In genomic region chr10:82082728-82083621, GRCm38 (mm10) we compare ENCODE assay signal across 8 mouse cellular contexts. TPM values are rescaled to one million over a fixed set of nuclear protein-coding genes. Genes with fewer than 3 reads are reported as not detected.
DNase-seq lines count a peak whose midpoint lies in the region; ATAC-seq lines count a peak whose summit lies in the region.
"Not testable (repeated sequence)": the region's sequence is repeated elsewhere in the genome, so short reads cannot be mapped to it uniquely, and the experiment has no call there.

Gene BC024063, plus strand, starts transcription at chr10:82083353.

- peak; percentile 26 to 28 for DNase-seq in adrenal gland, adult 18-20 months (ENCODE audit: low spot score in 2 of 2)
- DNase-seq in embryo, embryonic 11.5 days (ENCODE audit: low read depth, low spot score), result peak; percentile 56
- DNase-seq in gastrocnemius, postnatal 4 days (ENCODE audit: low spot score in 2 of 2), result peak; percentile 15 to 58
- DNase-seq in left cerebral cortex, postnatal 14 days (ENCODE audit: low spot score in 2 of 2), result peak; percentile 72 to 82
- peak; percentile 58 to 71 for DNase-seq in right cerebral cortex, postnatal 36 days (ENCODE audit: low spot score in 2 of 2)
- DNase-seq in yolk sac, embryonic 10.5 days (ENCODE audit: low spot score), result peak; percentile 84

- not testable (repeated sequence) for H3K9me3 ChIP-seq in intestine, embryonic 15.5 days

- peak within 1 kb of the TSS; percentile 52 for H3K4me2 ChIP-seq in intestine, embryonic 15.5 days (replicated peaks)

- not testable (repeated sequence) for H3K27me3 ChIP-seq in intestine, embryonic 15.5 days (replicated peaks)

- H3K36me3 ChIP-seq in intestine, embryonic 15.5 days, result not testable (repeated sequence)

- H3K4me1 ChIP-seq in intestine, embryonic 15.5 days (replicated peaks), result not testable (repeated sequence)

- intact Hi-C loops in left cerebral cortex, postnatal 14 days (cut with DNase I), result not testable (repeated sequence)

- peak within 1 kb of the TSS; percentile 54 for H3K4me3 ChIP-seq in intestine, embryonic 15.5 days (replicated peaks)

- H3K27ac ChIP-seq in intestine, embryonic 15.5 days, result peak within 1 kb of the TSS; percentile 79

- peak; percentile 99 for ATAC-seq in intestine, embryonic 15.5 days
- ATAC-seq in megakaryocyte-erythroid progenitor cell, adult 5-6 weeks (replicated peaks; ENCODE audit: low FRiP score, low TSS enrichment, poor library complexity, severe bottlenecking), result peak; percentile 91

- 17% methylated on average over 42 of the region's 42 CpGs for WGBS in intestine, embryonic 15.5 days

- H3K9ac ChIP-seq in intestine, embryonic 15.5 days, result peak within 1 kb of the TSS; percentile 54

RNA-seq across cellular contexts. Expression of gene BC024063, which starts in this region (rescaled TPM):
- 1 to 10 TPM; 2.5 to 3.2 TPM for total RNA-seq in adrenal gland, adult 18-20 months (2021)
- total RNA-seq in gastrocnemius, postnatal 4 days (2021), result 1 to 10 TPM; 3.2 to 3.3 TPM
- polyA plus RNA-seq in intestine, embryonic 15.5 days (2015; fragmentation: Nextera tagmentation; extraction: Ambion mirVana), result 3.1 and 3.8 TPM in 2 replicates
- 1 to 10 TPM; 6.2 to 6.4 TPM for total RNA-seq in left cerebral cortex, postnatal 14 days (2021)
- total RNA-seq in megakaryocyte-erythroid progenitor cell, adult 5-6 weeks (2014; fragmentation: Nextera tagmentation), result not detected in 2 replicates
- 0.23 TPM in 1 of 2 replicates, not detected in the other for total RNA-seq in megakaryocyte-erythroid progenitor cell, adult 5-6 weeks (2017)

Comparison
In these comparisons a context has a peak if more than half of its experiments do, and no peak if none do; other contexts are left out.
1. Peak in every context shown above with its lines: DNase-seq, ATAC-seq, H3K4me3 ChIP-seq and H3K27ac ChIP-seq.
2. Peak in ATAC-seq in megakaryocyte-erythroid progenitor cell, adult 5-6 weeks; RNA of the gene not detected or under 1 TPM.
3. DNase-seq: peak in every context shown above with its lines; median percentile 84 in yolk sac, embryonic 10.5 days; 77 in left cerebral cortex, postnatal 14 days; 64 in right cerebral cortex, postnatal 36 days; 56 in embryo, embryonic 11.5 days; 36 in gastrocnemius, postnatal 4 days; 27 in adrenal gland, adult 18-20 months.